Mouse (Mus musculus) thymus, adult 2 months (tissue): ENCODE data around the gene Man2a2.

ENCODE experiments used
- CTCF ChIP-seq: fragments of 200-500 bp; IDR thresholded peaks from 2 replicates; pipeline ENCODE4 v1.5.1; 2012; ENCODE audit warnings: mild to moderate bottlenecking, control low read depth, low read length, moderate library complexity, borderline replicate concordance; ENCODE audit not compliant: control insufficient read depth, poor library complexity, insufficient read depth; ENCODE audit errors: extremely low read depth
- POLR2A ChIP-seq: fragments of 200-500 bp; IDR thresholded peaks from 2 replicates; pipeline ENCODE4 v1.6.1; 2012; ENCODE audit warnings: mild to moderate bottlenecking, low read length, control low read depth, moderate library complexity; ENCODE audit not compliant: control insufficient read depth, poor library complexity, insufficient read depth; ENCODE audit errors: extremely low read depth

- no peak for TF ChIP-seq CTCF
- TF ChIP-seq POLR2A: no peak
These were observed 3.6 kb upstream of the Man2a2 start for GRCm38 (mm10) chr7:80374733-80375132.
